Mouse (Mus musculus) lung, postnatal 0 days (tissue): ENCODE measurements around the gene Amacr.

Source experiments
- CTCF ChIP-seq: IDR thresholded peaks from 2 replicates; pipeline ENCODE4 v1.5.1; 2016; ENCODE audit warnings: antibody characterized with exemption, mild to moderate bottlenecking
- EP300 ChIP-seq: IDR thresholded peaks from 2 replicates; pipeline ENCODE4 v1.6.1; 2016; ENCODE audit warnings: antibody characterized with exemption, mild to moderate bottlenecking, control low read depth

DNA sequence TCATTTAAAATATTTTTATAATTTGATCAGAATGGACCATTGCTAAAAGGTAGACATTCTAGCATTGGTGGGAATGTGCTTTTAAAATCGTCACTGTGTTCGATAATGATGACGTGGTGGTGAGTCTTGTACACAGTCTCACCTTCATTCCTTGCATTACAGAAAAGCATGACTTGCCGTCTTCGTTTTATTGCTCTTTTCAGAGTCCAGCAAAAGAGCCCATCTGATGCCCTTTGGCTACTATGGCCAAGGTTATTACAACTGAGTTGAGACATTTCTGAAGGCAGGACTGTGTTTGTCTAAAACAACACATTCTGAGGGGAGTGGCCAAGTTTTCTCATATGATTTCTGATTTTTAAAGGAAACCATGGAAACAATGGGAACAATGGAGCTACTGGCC is 21.3 kb upstream of the Amacr start:
- TF ChIP-seq CTCF (no peak), EP300 (no peak)
